Mouse (Mus musculus): ENCODE data around the gene Gm44805.

DNA sequence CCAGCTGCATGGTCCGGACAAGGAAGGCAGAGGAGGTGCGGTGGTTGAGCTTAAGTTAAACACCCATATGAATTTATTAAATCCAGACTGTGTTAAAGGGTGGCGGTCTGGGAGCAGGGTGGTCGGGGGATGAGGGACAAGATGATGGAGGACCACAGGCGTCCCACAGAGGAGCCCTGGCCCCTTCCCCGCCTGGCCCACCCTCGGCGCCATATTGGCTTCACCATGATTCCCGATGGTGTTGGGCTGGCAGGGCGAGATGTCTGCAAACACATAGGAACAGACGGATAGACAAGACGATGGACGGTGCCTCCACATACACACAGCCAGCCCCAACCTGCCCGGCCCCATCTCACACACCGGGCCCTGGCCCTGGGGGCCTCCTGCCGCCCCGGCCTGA, 48.0 kb downstream of the Gm44805 start:
- TF ChIP-seq CTCF (IDR thresholded peaks at IDR 0.05; ENCODE audit: control insufficient read depth, insufficient read depth, low read length) (no peak), POLR2A (IDR thresholded peaks at IDR 0.05; ENCODE audit: borderline replicate concordance, control insufficient read depth, low read depth, low read length) (no peak)

Data from bone marrow, adult 2 months (tissue).